Mouse (Mus musculus): ENCODE data around the gene Efcab11. TPM values are rescaled to one million over a fixed set of nuclear protein-coding genes. Genes with fewer than 3 reads are reported as not detected.

The Efcab11 gene
- total RNA-seq, 1 experiment = 2.9 TPM

GRCm38 (mm10) chr12:99849996-99850395 lies 34.2 kb downstream of the Efcab11 start:
- Histone ChIP-seq H3K4me1 (ENCODE audit: control insufficient read depth in 2 of 2, insufficient read depth in 2 of 2, low read length in 2 of 2, poor library complexity in 1 of 2) (no peaks in the 10 kb centered on the region), H3K4me3 (ENCODE audit: insufficient read depth in 1 of 2, low read depth in 1 of 2, low read length in 2 of 2, poor library complexity in 1 of 2, severe bottlenecking in 1 of 2) (no peak overlapping the region), H3K9me3 (ENCODE audit: control insufficient read depth, insufficient read depth, low read depth, low read length) (no peaks in the 10 kb centered on the region), H3K9ac (ENCODE audit: insufficient read depth, low read depth, low read length, poor library complexity, severe bottlenecking) (no peak overlapping the region), H3K36me3 (ENCODE audit: control insufficient read depth, insufficient read depth, low read length, poor library complexity, severe bottlenecking) (no peaks in the 10 kb centered on the region), H3K27ac (ENCODE audit: insufficient read depth, low read depth, low read length, poor library complexity, severe bottlenecking) (no peak overlapping the region)
- in situ Hi-C loops (cut with MboI; ENCODE audit: low sequenced_read_pairs in 2 of 2, unreplicated experiment in 2 of 2) = loop anchor here in 1 of 2 experiments (25.0 kb wide), 1 partner anchor 763 kb away; no protein-coding TSS in a partner anchor
- DNase-seq (ENCODE audit: low read depth, low spot score) = no peak
- no peak for TF ChIP-seq CHD2 (IDR thresholded peaks at IDR 0.05; ENCODE audit: low read depth, low read length)
- no peak for TF ChIP-seq HCFC1 (IDR thresholded peaks at IDR 0.05; ENCODE audit: borderline replicate concordance, insufficient read depth, low read length)
- TF ChIP-seq ZNF384 (IDR thresholded peaks at IDR 0.05; ENCODE audit: low read depth, low read length) = no peak
- TF ChIP-seq ZC3H11A (IDR thresholded peaks at IDR 0.05; ENCODE audit: borderline replicate concordance, low read depth, low read length) = no peak
- TF ChIP-seq MAFK (IDR thresholded peaks at IDR 0.05; ENCODE audit: insufficient read depth, low read depth, low read length) = no peak

- no peaks in the 10 kb centered on the region for H3K9me3 ChIP-seq (ENCODE audit: control insufficient read depth, insufficient read depth, low read depth, low read length)
- no peak for DNase-seq (ENCODE audit: low read depth, low spot score)
- H3K27ac ChIP-seq (ENCODE audit: insufficient read depth, low read depth, low read length, poor library complexity, severe bottlenecking) = no peak overlapping the region
- H3K36me3 ChIP-seq (ENCODE audit: control insufficient read depth, insufficient read depth, low read length, poor library complexity, severe bottlenecking) = no peaks in the 10 kb centered on the region
- H3K4me1 ChIP-seq (ENCODE audit: control insufficient read depth in 2 of 2, insufficient read depth in 2 of 2, low read length in 2 of 2, poor library complexity in 1 of 2) = no peaks in the 10 kb centered on the region
- in situ Hi-C loops (cut with MboI; ENCODE audit: low sequenced_read_pairs in 2 of 2, unreplicated experiment in 2 of 2) = loop anchor here in 1 of 2 experiments (25.0 kb wide), 1 partner anchor 758 kb away; no protein-coding TSS in a partner anchor
- no peak overlapping the region for H3K4me3 ChIP-seq (ENCODE audit: insufficient read depth in 1 of 2, low read depth in 1 of 2, low read length in 2 of 2, poor library complexity in 1 of 2, severe bottlenecking in 1 of 2)
- no peak for TF ChIP-seq HCFC1 (IDR thresholded peaks at IDR 0.05; ENCODE audit: borderline replicate concordance, insufficient read depth, low read length)
- no peak for TF ChIP-seq CHD2 (IDR thresholded peaks at IDR 0.05; ENCODE audit: low read depth, low read length)
- H3K9ac ChIP-seq (ENCODE audit: insufficient read depth, low read depth, low read length, poor library complexity, severe bottlenecking) = no peak overlapping the region
Observed at GRCm38 (mm10) chr12:99844951-99845350, 39.3 kb downstream of the Efcab11 start.

GRCm38 (mm10) chr12:99838703-99839102 lies 45.5 kb downstream of the Efcab11 start:
- H3K4me1 ChIP-seq (ENCODE audit: control insufficient read depth in 2 of 2, insufficient read depth in 2 of 2, low read length in 2 of 2, poor library complexity in 1 of 2) = no peaks in the 10 kb centered on the region
- no peaks in the 10 kb centered on the region for H3K9me3 ChIP-seq (ENCODE audit: control insufficient read depth, insufficient read depth, low read depth, low read length)
- TF ChIP-seq ZC3H11A (IDR thresholded peaks at IDR 0.05; ENCODE audit: borderline replicate concordance, low read depth, low read length) (no peak), HCFC1 (IDR thresholded peaks at IDR 0.05; ENCODE audit: borderline replicate concordance, insufficient read depth, low read length) (no peak)
- no peak overlapping the region for H3K9ac ChIP-seq (ENCODE audit: insufficient read depth, low read depth, low read length, poor library complexity, severe bottlenecking)
- DNase-seq (ENCODE audit: low read depth, low spot score) = no peak
- no peak overlapping the region for H3K4me3 ChIP-seq (ENCODE audit: insufficient read depth in 1 of 2, low read depth in 1 of 2, low read length in 2 of 2, poor library complexity in 1 of 2, severe bottlenecking in 1 of 2)
- no peak overlapping the region for H3K27ac ChIP-seq (ENCODE audit: insufficient read depth, low read depth, low read length, poor library complexity, severe bottlenecking)
- no peaks in the 10 kb centered on the region for H3K36me3 ChIP-seq (ENCODE audit: control insufficient read depth, insufficient read depth, low read length, poor library complexity, severe bottlenecking)
- in situ Hi-C loops (cut with MboI; ENCODE audit: low sequenced_read_pairs in 2 of 2, unreplicated experiment in 2 of 2) = loop anchor here in 1 of 2 experiments (25.0 kb wide), 1 partner anchor 751 kb away; no protein-coding TSS in a partner anchor

DNA sequence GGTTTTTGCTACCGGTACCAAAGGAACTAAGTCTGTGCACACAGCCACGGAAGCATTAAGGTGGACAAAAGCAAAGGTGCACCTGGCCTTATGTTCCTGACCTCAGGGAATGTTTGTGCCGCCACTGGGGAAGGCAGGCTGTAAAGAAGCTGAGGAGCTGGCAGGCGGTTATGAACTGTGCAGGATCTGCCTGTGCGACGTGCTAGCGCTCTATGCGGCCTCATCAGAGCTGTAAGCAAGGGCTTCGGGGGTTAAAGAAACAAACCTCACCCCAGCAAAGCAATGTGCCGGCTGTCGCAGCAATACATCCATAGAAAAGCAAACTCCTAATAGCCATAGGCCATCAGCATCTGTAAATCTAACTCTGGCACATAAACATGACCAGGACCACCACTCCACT lies 46.1 kb downstream of the Efcab11 start:
- TF ChIP-seq HCFC1 (IDR thresholded peaks at IDR 0.05; ENCODE audit: borderline replicate concordance, insufficient read depth, low read length) (no peak), ZC3H11A (IDR thresholded peaks at IDR 0.05; ENCODE audit: borderline replicate concordance, low read depth, low read length) (no peak), ZNF384 (IDR thresholded peaks at IDR 0.05; ENCODE audit: low read depth, low read length) (no peak), CHD2 (IDR thresholded peaks at IDR 0.05; ENCODE audit: low read depth, low read length) (no peak), MAFK (IDR thresholded peaks at IDR 0.05; ENCODE audit: insufficient read depth, low read depth, low read length) (no peak)
- H3K27ac ChIP-seq (ENCODE audit: insufficient read depth, low read depth, low read length, poor library complexity, severe bottlenecking) = no peak overlapping the region
- in situ Hi-C loops (cut with MboI; ENCODE audit: low sequenced_read_pairs in 2 of 2, unreplicated experiment in 2 of 2) = loop anchor here in 1 of 2 experiments (25.0 kb wide), 1 partner anchor 751 kb away; no protein-coding TSS in a partner anchor
- H3K4me3 ChIP-seq (ENCODE audit: insufficient read depth in 1 of 2, low read depth in 1 of 2, low read length in 2 of 2, poor library complexity in 1 of 2, severe bottlenecking in 1 of 2) = no peak overlapping the region
- H3K4me1 ChIP-seq (ENCODE audit: control insufficient read depth in 2 of 2, insufficient read depth in 2 of 2, low read length in 2 of 2, poor library complexity in 1 of 2) = no peaks in the 10 kb centered on the region
- DNase-seq (ENCODE audit: low read depth, low spot score) = no peak
- H3K9ac ChIP-seq (ENCODE audit: insufficient read depth, low read depth, low read length, poor library complexity, severe bottlenecking) = no peak overlapping the region
- no peaks in the 10 kb centered on the region for H3K36me3 ChIP-seq (ENCODE audit: control insufficient read depth, insufficient read depth, low read length, poor library complexity, severe bottlenecking)
- H3K9me3 ChIP-seq (ENCODE audit: control insufficient read depth, insufficient read depth, low read depth, low read length) = no peaks in the 10 kb centered on the region

DNA sequence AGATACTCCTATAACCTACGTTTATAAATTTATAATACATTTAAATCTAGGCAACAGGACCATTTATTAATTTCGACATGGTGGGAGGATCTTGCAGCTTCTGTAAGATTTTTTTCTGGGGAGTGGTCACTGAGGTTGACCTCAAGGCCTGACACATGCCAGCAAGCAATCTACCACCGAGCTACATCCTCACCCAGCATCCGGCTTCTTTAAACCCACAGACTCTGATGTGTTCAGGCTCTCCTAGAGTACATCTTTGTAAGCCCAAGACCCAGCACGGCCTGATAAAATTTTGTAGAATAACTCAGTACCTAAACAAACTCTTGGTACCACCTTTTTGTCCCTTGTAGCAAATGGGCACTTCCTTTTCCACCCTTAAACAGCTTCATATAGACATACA lies 46.7 kb downstream of the Efcab11 start:
- Histone ChIP-seq H3K9me3 (ENCODE audit: control insufficient read depth, insufficient read depth, low read depth, low read length) (no peaks in the 10 kb centered on the region), H3K4me1 (ENCODE audit: control insufficient read depth in 2 of 2, insufficient read depth in 2 of 2, low read length in 2 of 2, poor library complexity in 1 of 2) (no peaks in the 10 kb centered on the region), H3K9ac (ENCODE audit: insufficient read depth, low read depth, low read length, poor library complexity, severe bottlenecking) (no peak overlapping the region), H3K36me3 (ENCODE audit: control insufficient read depth, insufficient read depth, low read length, poor library complexity, severe bottlenecking) (no peaks in the 10 kb centered on the region), H3K4me3 (ENCODE audit: insufficient read depth in 1 of 2, low read depth in 1 of 2, low read length in 2 of 2, poor library complexity in 1 of 2, severe bottlenecking in 1 of 2) (no peak overlapping the region), H3K27ac (ENCODE audit: insufficient read depth, low read depth, low read length, poor library complexity, severe bottlenecking) (no peak overlapping the region)
- TF ChIP-seq MAFK (IDR thresholded peaks at IDR 0.05; ENCODE audit: insufficient read depth, low read depth, low read length) (no peak), ZC3H11A (IDR thresholded peaks at IDR 0.05; ENCODE audit: borderline replicate concordance, low read depth, low read length) (no peak), HCFC1 (IDR thresholded peaks at IDR 0.05; ENCODE audit: borderline replicate concordance, insufficient read depth, low read length) (no peak), ZNF384 (IDR thresholded peaks at IDR 0.05; ENCODE audit: low read depth, low read length) (no peak), CHD2 (IDR thresholded peaks at IDR 0.05; ENCODE audit: low read depth, low read length) (no peak)
- DNase-seq (ENCODE audit: low read depth, low spot score) = no peak
- in situ Hi-C loops (cut with MboI; ENCODE audit: low sequenced_read_pairs in 2 of 2, unreplicated experiment in 2 of 2) = loop anchor here in 1 of 2 experiments (25.0 kb wide), 1 partner anchor 750 kb away; no protein-coding TSS in a partner anchor
